Mouse (Mus musculus) limb, embryonic 10.5 days (tissue): ENCODE measurements around the gene Thsd4. TPM values are rescaled to one million over a fixed set of nuclear protein-coding genes. Genes with fewer than 3 reads are reported as not detected.

Source experiments
- DNase-seq: peaks from one replicate; pipeline ENCODE4 v3.0.0-alpha.2; 2017; ENCODE audit warnings: low spot score
- H3K27ac ChIP-seq: fragments of 300-500 bp; sonication (generic); 2 replicates; pipeline ENCODE4 v1.5.1; 2016; ENCODE audit warnings: mild to moderate bottlenecking
- H3K27me3 ChIP-seq: fragments of 300-500 bp; sonication (generic); 2 replicates; pipeline ENCODE4 v1.6.1; 2016; ENCODE audit warnings: low read depth, mild to moderate bottlenecking; ENCODE audit not compliant: poor library complexity, severe bottlenecking
- H3K36me3 ChIP-seq: fragments of 300-500 bp; sonication (generic); 2 replicates; pipeline ENCODE4 v1.6.1; 2016; ENCODE audit warnings: mild to moderate bottlenecking, moderate library complexity
- H3K4me1 ChIP-seq: fragments of 300-500 bp; sonication (generic); 2 replicates; pipeline ENCODE4 v1.6.1; 2016
- H3K4me3 ChIP-seq: fragments of 300-500 bp; sonication (generic); 2 replicates; pipeline ENCODE4 v1.5.1; 2016; ENCODE audit warnings: mild to moderate bottlenecking, moderate library complexity
- H3K9me3 ChIP-seq: fragments of 300-500 bp; sonication (generic); replicated peaks from 2 replicates; pipeline ENCODE4 v1.6.1; 2016; ENCODE audit warnings: mild to moderate bottlenecking
- WGBS: fragments of 180-500 bp; shearing (Covaris S2); methylation state at CpG from one replicate; pipeline ENCODE4 v1.1.7; 2016; 5-methylcytosine and 5-hydroxymethylcytosine counted together
- polyA plus RNA-seq: library from polyadenylated mRNA; unstranded; fragments of >200 nt; fragmentation: Nextera tagmentation; extraction: Ambion mirVana; gene quantifications from 2 replicates; pipeline ENCODE4 v1.2.1, GENCODE M21; 2016

The Thsd4 gene
- polyA plus RNA-seq, 1 experiment from 2014 or later: 11.8 TPM

DNA sequence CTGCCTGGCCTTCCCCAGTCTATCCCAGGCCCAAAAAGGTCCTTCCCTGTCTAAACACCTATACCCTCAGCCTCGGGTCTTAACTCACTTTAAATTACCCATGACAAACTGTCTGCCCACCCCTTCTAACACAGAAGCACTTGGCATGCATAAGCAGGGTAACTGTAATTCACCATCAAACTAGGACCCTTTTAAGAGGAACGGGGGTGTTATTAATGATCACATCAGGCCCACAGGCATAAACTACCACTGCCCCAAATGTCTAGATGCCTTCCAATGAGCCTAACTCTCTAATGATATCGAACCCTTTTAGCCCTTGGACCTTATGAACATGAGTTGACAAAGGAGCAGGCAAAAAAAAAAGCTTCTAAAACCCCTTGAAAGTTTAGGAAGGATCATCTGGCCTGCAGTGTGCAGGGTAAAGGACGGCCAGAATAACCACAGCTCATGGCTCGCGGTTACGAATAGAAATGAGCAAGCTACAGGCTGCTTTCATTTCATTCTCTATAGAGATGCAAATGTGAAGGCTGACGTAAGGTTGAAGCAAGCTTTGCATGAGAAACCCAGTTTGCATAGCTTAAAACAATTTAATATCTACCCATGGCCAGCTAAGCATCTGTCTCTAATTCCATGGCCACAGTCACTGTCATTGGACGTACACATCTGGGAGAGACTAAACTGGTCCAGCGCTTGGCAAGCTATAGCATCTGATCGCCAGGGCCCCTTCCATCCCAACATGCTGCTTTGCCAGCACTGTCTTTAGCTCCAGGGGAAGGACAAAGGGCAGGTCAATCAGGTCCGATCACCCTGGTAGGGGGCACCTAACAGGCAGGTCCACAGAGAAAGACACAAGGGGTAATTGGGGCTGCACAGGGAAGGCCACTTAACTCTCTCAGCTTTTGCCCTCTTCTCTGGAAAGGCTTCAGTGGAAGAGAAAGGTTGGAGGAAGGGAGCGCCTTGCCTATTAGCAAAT, 61.5 kb downstream of the Thsd4 start:
- no peak for DNase-seq
- 89% methylated on average over 13 of the region's 13 CpGs for WGBS
- Histone ChIP-seq H3K9me3 (no peaks in the 10 kb centered on the region), H3K36me3 (no peaks in the 10 kb centered on the region), H3K27ac (no peak overlapping the region), H3K4me3 (no peak overlapping the region), H3K27me3 (no peaks in the 10 kb centered on the region), H3K4me1 (peaks cover 6% of the 10 kb centered on the region; the same call in 1 of the 2 replicates)

DNA sequence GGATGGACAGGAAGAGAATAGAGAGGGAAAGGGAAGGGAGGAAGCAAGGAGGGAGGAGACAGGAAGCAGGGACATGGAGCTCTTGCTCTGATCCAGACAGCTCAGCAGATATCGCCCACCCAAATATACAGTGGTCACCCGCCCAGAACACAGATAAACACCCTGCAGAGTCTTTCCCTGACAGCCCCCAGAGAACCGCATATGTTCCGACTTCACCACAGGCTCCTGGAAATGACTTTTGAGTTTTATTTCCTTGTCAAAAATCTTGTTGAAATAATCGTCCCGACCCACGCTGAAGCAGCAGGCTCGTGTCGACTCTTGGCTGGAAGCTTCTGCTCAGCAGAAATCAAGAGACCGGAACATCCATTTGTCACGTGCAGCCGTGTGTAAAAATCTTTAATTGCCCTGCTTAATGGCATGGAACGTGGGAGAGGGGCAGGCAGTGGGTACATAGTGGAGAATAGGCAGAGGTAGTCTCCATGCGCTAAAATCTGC, 63.3 kb downstream of the Thsd4 start:
- Histone ChIP-seq H3K36me3 (no peaks in the 10 kb centered on the region), H3K9me3 (no peaks in the 10 kb centered on the region), H3K4me1 (peaks cover 6% of the 10 kb centered on the region; the same call in 1 of the 2 replicates), H3K27me3 (no peaks in the 10 kb centered on the region), H3K4me3 (no peak overlapping the region), H3K27ac (no peak overlapping the region)
- 87% methylated on average over 14 of the region's 14 CpGs for WGBS
- no peak for DNase-seq

DNA sequence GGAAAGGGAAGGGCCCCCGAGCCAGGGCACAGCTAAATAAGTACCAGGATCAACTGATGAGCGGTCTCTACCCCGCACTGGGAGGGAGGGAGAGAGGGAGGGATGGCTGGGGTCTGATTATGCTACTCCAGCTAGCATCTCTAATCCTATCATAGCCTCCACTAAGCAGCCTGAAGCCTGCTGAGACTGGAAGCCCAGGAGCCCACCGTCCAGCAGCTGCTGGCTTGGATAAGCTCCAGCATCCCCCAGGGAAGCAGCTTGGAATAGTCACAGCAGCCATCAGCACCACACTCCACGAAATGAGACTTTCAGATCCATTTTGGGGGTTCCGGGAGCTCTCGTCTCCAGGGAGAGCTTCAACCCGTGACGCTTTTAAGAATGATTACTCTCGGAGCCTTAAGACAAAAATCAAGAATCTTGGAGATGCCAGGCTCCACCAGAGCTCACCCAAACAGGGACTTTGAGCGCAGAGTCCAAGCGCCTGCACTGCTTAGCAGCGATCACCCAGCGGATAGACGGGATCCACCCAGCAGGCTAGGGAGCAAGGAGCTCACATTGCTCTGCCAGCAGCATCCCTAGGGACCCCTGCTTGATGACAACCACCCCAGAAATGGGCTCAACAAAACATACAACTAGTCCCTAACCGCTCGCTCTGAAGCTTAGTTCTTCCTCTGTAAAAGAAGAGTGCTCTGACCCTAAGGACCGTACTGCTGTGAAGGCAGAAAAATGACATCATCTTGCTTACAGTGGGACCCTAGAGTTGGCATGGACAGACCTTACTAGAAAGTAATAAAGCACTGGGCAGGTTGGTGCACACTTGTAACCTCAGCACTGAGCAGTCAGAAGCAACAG, 64.3 kb downstream of the Thsd4 start:
- Histone ChIP-seq H3K9me3 (no peaks in the 10 kb centered on the region), H3K36me3 (no peaks in the 10 kb centered on the region), H3K4me1 (peaks cover 6% of the 10 kb centered on the region; the same call in 1 of the 2 replicates), H3K4me3 (no peak overlapping the region), H3K27ac (no peak overlapping the region), H3K27me3 (no peaks in the 10 kb centered on the region)
- DNase-seq: no peak
- 80% methylated on average over 18 of the region's 18 CpGs for WGBS

DNA sequence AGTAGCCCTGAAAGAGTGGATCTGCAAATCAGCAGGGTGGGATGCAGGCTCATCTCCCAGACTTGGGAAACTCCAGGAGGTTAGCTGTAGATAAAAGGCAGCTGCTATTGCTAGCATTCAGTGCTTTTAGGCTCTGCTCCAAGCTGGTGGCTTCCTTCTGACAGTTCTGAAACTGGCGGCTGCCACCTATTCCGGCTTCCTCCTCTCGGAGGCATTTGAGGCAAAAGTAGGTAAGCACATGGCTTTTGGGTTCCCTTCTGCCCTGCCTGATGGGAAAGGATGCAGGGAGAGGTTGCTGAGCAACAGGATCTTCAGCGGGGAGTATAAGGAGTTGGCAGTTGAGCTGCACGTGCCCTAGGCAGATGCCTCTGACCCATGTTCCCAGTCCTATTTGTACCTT, 65.2 kb downstream of the Thsd4 start:
- WGBS: 69% methylated on average over 5 of the region's 5 CpGs
- peaks cover 6% of the 10 kb centered on the region; the same call in 1 of the 2 replicates for H3K4me1 ChIP-seq

DNA sequence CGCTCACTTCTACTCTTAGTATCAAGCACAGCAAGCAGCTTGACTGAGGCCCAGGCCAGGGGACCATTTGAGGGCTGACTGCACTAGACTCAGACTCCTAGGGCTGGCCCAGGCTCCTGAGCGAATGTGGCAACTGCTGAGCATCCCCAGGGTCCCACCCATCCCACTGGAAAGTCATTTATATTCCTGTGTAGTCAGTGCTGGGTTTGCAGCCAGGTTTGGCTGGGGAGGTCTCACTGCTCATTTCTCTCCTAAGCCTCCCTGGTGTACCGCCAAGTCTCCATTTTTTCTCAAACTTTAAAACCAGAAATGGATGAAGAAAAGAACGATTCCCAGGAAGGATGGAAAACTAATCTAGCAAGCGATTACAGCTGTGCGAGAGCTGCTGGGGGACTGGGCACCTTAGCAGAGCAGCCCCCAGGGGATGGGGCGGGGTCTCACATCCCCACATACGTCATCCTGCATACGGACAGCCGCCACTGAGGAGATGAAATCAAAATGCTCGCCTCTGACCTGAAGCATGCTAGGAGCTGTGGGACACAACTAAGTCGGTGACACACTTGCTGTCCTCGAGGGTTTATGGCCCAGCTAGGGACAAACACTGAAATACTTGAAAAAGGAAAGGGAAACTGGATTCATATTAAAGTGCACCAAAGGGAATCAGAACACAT, 67.3 kb downstream of the Thsd4 start:
- no peaks in the 10 kb centered on the region for H3K9me3 ChIP-seq
- no peaks in the 10 kb centered on the region for H3K27me3 ChIP-seq
- DNase-seq: no peak
- H3K36me3 ChIP-seq: no peaks in the 10 kb centered on the region
- H3K4me3 ChIP-seq: no peak overlapping the region
- WGBS: 85% methylated on average over 13 of the region's 13 CpGs
- H3K4me1 ChIP-seq: peaks cover 4% of the 10 kb centered on the region; the same call in 1 of the 2 replicates
- H3K27ac ChIP-seq: no peak overlapping the region

More for the DNA sequence above, 65.2 kb downstream of the Thsd4 start:
- Histone ChIP-seq H3K27ac (no peak overlapping the region), H3K9me3 (no peaks in the 10 kb centered on the region), H3K27me3 (no peaks in the 10 kb centered on the region), H3K4me3 (no peak overlapping the region), H3K36me3 (no peaks in the 10 kb centered on the region)
- no peak for DNase-seq

DNA sequence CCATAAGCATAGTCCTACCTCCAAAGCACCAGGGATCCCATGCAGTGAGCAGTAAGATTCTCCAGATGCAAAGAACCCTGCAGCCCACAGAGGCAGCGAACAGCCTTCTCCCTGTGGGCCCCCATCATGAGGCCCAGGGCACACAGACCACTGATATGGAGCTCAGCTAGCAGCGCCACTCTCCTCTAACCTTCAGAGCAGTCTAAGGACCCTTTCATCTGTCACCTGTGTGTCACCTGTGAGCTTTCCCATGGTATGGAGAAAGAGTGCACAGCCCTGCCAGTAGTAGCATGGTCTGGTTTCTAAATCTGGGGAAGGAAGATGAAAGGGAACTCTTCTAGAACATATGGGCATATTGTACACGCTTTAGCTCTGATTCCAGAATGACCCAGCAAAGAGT, 72.3 kb downstream of the Thsd4 start:
- Histone ChIP-seq H3K36me3 (no peaks in the 10 kb centered on the region), H3K4me3 (no peak overlapping the region), H3K9me3 (no peaks in the 10 kb centered on the region), H3K4me1 (peaks cover 7% of the 10 kb centered on the region), H3K27ac (no peak overlapping the region; the same call in 1 of the 2 replicates), H3K27me3 (no peaks in the 10 kb centered on the region)
- 91% methylated on average over 3 of the region's 3 CpGs for WGBS
- DNase-seq: no peak

DNA sequence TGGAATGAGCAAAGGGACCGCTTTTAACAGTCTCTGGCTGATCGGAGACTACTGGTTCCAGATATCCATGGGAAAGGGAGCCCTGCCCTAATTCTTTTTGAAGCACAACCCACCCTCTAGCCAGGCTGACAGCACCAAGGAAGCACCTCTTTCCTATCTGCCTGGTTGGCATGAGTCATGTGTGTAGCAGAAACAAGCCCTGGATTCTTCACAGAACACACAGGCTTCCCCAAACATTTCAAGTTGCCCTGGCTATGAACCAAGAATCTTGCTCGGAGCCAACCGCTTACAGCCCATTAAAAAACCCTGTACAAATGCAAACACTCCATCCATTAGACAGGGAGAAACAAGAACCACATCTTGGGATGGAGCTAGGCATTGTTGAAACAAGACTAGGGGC, 76.0 kb downstream of the Thsd4 start:
- no peak for DNase-seq
- 95% methylated on average over 4 of the region's 4 CpGs for WGBS
- Histone ChIP-seq H3K4me1 (peaks cover 14% of the 10 kb centered on the region), H3K9me3 (no peaks in the 10 kb centered on the region), H3K36me3 (no peaks in the 10 kb centered on the region), H3K27me3 (no peaks in the 10 kb centered on the region), H3K27ac (no peak overlapping the region), H3K4me3 (no peak overlapping the region)

DNA sequence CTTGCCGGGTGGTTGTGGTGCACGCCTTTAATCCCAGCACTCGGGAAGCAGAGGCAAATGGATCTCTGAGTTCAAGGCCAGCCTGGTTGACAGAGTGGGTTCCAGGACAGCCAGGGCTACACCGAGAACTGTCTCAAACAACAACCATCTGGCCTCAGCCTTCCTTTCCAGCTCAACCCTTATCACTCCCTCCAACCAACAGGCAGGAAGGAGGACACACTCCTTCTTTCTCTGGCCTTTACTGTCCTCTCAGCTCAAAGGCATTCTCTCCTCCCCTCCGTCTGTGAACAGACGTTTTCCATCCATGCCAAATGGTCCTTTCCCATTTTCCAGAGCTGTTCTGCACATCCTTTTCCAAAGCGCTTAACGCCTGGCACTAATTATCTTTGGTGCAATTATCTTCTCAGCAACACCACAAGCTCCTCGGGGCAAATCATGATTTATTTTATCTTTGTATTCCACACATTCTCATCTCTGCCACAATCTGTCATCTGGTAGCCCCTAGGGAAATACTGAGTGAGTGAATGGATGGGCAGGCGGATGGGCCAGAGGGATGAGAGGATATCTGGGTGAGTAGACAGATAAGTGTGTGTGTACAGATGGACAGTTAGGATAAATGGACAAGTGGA, 80.5 kb downstream of the Thsd4 start:
- Histone ChIP-seq H3K9me3 (no peaks in the 10 kb centered on the region), H3K27ac (no peak overlapping the region), H3K4me1 (peaks cover 16% of the 10 kb centered on the region), H3K4me3 (no peak overlapping the region), H3K36me3 (no peaks in the 10 kb centered on the region), H3K27me3 (no peaks in the 10 kb centered on the region)
- no peak for DNase-seq
- WGBS: 61% methylated on average over 10 of the region's 10 CpGs

DNA sequence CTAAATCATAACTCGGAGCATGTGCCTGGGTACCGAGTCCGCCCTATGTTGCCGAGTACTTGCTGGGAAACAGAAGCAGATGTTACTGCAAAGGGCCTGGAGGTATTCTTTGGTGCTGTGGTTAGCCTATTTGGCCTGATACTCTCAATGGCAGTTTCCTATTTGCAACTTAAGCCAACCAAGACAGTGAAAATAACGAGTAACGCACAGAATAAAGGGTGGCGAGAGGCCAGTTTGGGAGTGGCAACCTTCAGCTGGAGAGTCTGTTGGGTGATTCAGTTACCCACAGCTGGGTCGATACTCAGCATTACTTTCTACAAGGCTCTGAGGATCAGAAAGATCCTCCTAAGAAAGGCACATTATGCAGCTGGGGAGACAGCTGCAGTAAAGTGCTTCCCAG, 81.3 kb downstream of the Thsd4 start:
- Histone ChIP-seq H3K36me3 (no peaks in the 10 kb centered on the region), H3K4me3 (no peak overlapping the region), H3K9me3 (no peaks in the 10 kb centered on the region), H3K4me1 (peaks cover 16% of the 10 kb centered on the region), H3K27me3 (no peaks in the 10 kb centered on the region), H3K27ac (no peak overlapping the region)
- WGBS: 78% methylated on average over 8 of the region's 8 CpGs
- DNase-seq: no peak

DNA sequence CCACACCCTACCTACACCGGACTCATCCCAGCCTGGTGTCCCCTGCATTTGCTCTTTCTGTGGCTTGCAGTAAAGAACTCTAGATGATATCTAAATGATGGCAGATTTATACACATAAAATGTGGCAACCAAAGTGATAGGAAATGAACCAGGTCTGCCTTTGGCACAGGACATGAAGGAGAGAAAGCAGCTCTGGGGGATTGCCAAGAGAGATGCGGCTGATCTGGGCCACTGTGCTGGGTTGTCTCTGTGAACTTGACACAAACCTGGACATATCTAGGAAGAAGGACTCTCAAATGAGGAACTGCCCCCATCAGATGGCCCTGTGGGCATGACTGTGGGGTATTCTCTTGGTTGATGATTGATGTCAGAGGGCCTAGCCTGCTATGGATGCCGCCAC, 85.6 kb downstream of the Thsd4 start:
- Histone ChIP-seq H3K27ac (no peak overlapping the region), H3K9me3 (no peaks in the 10 kb centered on the region), H3K4me3 (no peak overlapping the region), H3K4me1 (peaks cover 12% of the 10 kb centered on the region), H3K27me3 (no peaks in the 10 kb centered on the region), H3K36me3 (no peaks in the 10 kb centered on the region)
- WGBS: 86% methylated on average over 3 of the region's 3 CpGs
- DNase-seq: no peak

DNA sequence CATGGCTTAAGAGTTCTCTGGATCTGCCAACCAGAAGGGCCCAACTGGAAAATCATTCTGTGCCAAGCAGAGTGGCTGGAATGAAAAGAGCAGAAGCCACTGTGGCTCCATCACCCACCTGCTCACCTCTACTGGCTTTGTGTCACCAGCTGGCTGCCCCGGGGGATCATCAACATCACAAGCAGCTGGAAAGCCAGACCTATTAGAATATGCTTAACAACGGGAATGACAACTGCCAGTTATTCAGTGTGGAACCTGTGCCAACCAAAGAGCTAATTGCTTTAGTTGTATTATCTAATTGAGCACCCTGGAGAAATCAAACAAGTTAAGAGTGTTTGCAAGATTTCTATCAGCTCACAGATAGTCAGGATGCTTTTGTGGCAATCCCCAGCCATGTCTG, 87.8 kb downstream of the Thsd4 start:
- DNase-seq: no peak
- Histone ChIP-seq H3K9me3 (no peaks in the 10 kb centered on the region), H3K4me1 (no peaks in the 10 kb centered on the region), H3K27me3 (no peaks in the 10 kb centered on the region), H3K27ac (no peak overlapping the region), H3K36me3 (no peaks in the 10 kb centered on the region), H3K4me3 (no peak overlapping the region)
- 48% methylated on average over 2 of the region's 2 CpGs for WGBS

DNA sequence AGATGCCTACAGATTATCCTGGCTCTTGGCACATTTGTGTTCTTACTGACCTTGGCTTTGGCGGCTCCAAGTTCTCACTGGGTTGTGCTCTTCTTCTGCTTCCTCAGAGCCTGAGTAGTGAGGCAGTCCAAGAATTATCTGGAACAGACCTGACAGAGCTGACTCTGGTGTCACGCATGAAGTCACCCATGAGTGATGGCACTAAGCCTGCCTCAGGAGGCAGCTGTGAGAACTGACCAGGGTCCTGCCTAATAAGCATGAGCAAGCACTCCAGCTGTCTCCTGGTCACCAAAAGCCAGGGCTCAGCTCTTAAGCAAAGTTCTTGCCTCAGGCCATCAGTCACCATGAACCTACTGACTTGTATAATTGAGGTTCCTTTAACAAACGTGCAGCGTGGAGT, 89.9 kb downstream of the Thsd4 start:
- Histone ChIP-seq H3K4me3 (no peak overlapping the region), H3K4me1 (no peaks in the 10 kb centered on the region), H3K27me3 (no peaks in the 10 kb centered on the region), H3K9me3 (no peaks in the 10 kb centered on the region), H3K27ac (no peak overlapping the region), H3K36me3 (no peaks in the 10 kb centered on the region)
- DNase-seq: no peak
- WGBS: 85% methylated on average over 4 of the region's 4 CpGs
